Mouse (Mus musculus): ENCODE results near the gene Gm17783. TPM values are rescaled to one million over a fixed set of nuclear protein-coding genes. Genes with fewer than 3 reads are reported as not detected.
A peak's percentile ranks its signal among the peaks of the same experiment; 100 is the strongest.

The Gm17783 gene
- total and polyA plus RNA-seq, 3 experiments = not detected

- Histone ChIP-seq H3K27ac (ENCODE audit: insufficient read depth, low read depth) (no peak overlapping the region), H3K4me1 (ENCODE audit: control insufficient read depth in 1 of 2, insufficient read depth in 2 of 2) (peaks cover 0 to 2% of the 10 kb centered on the region in 2 experiments; a peak in 1 of 4 replicates), H3K9ac (ENCODE audit: insufficient read depth, low read depth) (no peak overlapping the region), H3K27me3 (replicated peaks) (no peaks in the 10 kb centered on the region), H3K9me3 (replicated peaks; ENCODE audit: low read length) (no peaks in the 10 kb centered on the region), H3K79me2 (replicated peaks; ENCODE audit: control insufficient read depth, extremely low read depth, insufficient read depth, poor library complexity, severe bottlenecking) (no peaks in the 10 kb centered on the region), H3K36me3 (replicated peaks in 1 of 2; ENCODE audit: control insufficient read depth in 1 of 2, insufficient read depth in 1 of 2, low read length in 1 of 2) (no peaks in the 10 kb centered on the region), H3K4me2 (ENCODE audit: insufficient read depth, low read depth, poor library complexity, severe bottlenecking) (no peak overlapping the region), H3K4me3 (replicated peaks in 1 of 3; ENCODE audit: low read depth in 2 of 3, low read length in 2 of 3, poor library complexity in 1 of 3) (no peak overlapping the region)
- dilution Hi-C loops (cut with MboI; ENCODE audit: extremely low pct_ligation_motif_present, extremely low pct_unique_long_range_greater_than_20kb, low sequenced_read_pairs) (no loop called here), in situ Hi-C loops (cut with MboI; ENCODE audit: low pct_ligation_motif_present, low pct_unique_long_range_greater_than_20kb, low sequenced_read_pairs) (no loop called here)
- TF ChIP-seq UBTF (IDR thresholded peaks at IDR 0.05; ENCODE audit: low read depth, low read length) (no peak), MXI1 (IDR thresholded peaks at IDR 0.05; ENCODE audit: low read depth, low read length) (no peak), CHD1 (IDR thresholded peaks at IDR 0.05; ENCODE audit: low read depth, low read length) (no peak), POLR2A (IDR thresholded peaks at IDR 0.05; ENCODE audit: low read depth, low read length) (no peak), JUN (IDR thresholded peaks at IDR 0.05; ENCODE audit: insufficient read depth, low read depth, low read length) (no peak), JUND (conservative IDR thresholded peaks at IDR 0.05; ENCODE audit: low read depth, low read length) (no peak), SMC3 (IDR thresholded peaks at IDR 0.05; ENCODE audit: low read depth, low read length) (no peak), GABPA (IDR thresholded peaks at IDR 0.05; ENCODE audit: insufficient replicate concordance, low read depth, low read length) (no peak), ZKSCAN1 (IDR thresholded peaks at IDR 0.05; ENCODE audit: borderline replicate concordance, low read depth, low read length) (no peak), ZC3H11A (IDR thresholded peaks at IDR 0.05; ENCODE audit: low read depth, low read length) (no peak), ZNF384 (IDR thresholded peaks at IDR 0.05; ENCODE audit: low read depth, low read length) (no peak), TCF12 (IDR thresholded peaks at IDR 0.05; ENCODE audit: low read depth, low read length) (no peak), EP300 (IDR thresholded peaks at IDR 0.05; ENCODE audit: low read length) (no peak), MAFK (IDR thresholded peaks at IDR 0.05; ENCODE audit: insufficient replicate concordance, low read length) (no peak)
- no peak for DNase-seq (ENCODE audit: extremely low read depth)
These were observed 40.5 kb upstream of the Gm17783 start for GRCm38 (mm10) chr16:45572307-45572706.

GRCm38 (mm10) chr16:45561747-45562146, 29.9 kb upstream of the Gm17783 start:
- in situ Hi-C loops (cut with MboI; ENCODE audit: low pct_ligation_motif_present, low pct_unique_long_range_greater_than_20kb, low sequenced_read_pairs) = no loop called here

More at GRCm38 (mm10) chr16:45561747-45562146, 29.9 kb upstream of the Gm17783 start:
- DNase-seq (ENCODE audit: extremely low read depth) = no peak
- Histone ChIP-seq H3K9me3 (replicated peaks; ENCODE audit: low read length) (no peaks in the 10 kb centered on the region), H3K27ac (ENCODE audit: insufficient read depth, low read depth) (no peak overlapping the region), H3K9ac (ENCODE audit: insufficient read depth, low read depth) (no peak overlapping the region), H3K27me3 (replicated peaks) (no peaks in the 10 kb centered on the region), H3K4me3 (replicated peaks in 1 of 3; ENCODE audit: low read depth in 2 of 3, low read length in 2 of 3, poor library complexity in 1 of 3) (no peak overlapping the region), H3K4me2 (ENCODE audit: insufficient read depth, low read depth, poor library complexity, severe bottlenecking) (no peak overlapping the region), H3K36me3 (replicated peaks in 1 of 2; ENCODE audit: control insufficient read depth in 1 of 2, insufficient read depth in 1 of 2, low read length in 1 of 2) (no peaks in the 10 kb centered on the region), H3K4me1 (ENCODE audit: control insufficient read depth in 1 of 2, insufficient read depth in 2 of 2) (no peaks in the 10 kb centered on the region), H3K79me2 (replicated peaks; ENCODE audit: control insufficient read depth, extremely low read depth, insufficient read depth, poor library complexity, severe bottlenecking) (no peaks in the 10 kb centered on the region)
- TF ChIP-seq ZC3H11A (IDR thresholded peaks at IDR 0.05; ENCODE audit: low read depth, low read length) (no peak), ZNF384 (IDR thresholded peaks at IDR 0.05; ENCODE audit: low read depth, low read length) (peak; percentile 59; the same call in 1 of the 2 replicates), GABPA (IDR thresholded peaks at IDR 0.05; ENCODE audit: insufficient replicate concordance, low read depth, low read length) (no peak)
- dilution Hi-C loops (cut with MboI; ENCODE audit: extremely low pct_ligation_motif_present, extremely low pct_unique_long_range_greater_than_20kb, low sequenced_read_pairs) = no loop called here

All from CH12.LX (cell line).